Mouse (Mus musculus) liver, embryonic 11.5 days (tissue): ENCODE results near the gene Scfd2. TPM values are rescaled to one million over a fixed set of nuclear protein-coding genes. Genes with fewer than 3 reads are reported as not detected.
A peak's percentile ranks its signal among the peaks of the same experiment; 100 is the strongest.

Experiments
- ATAC-seq: fragments of 200-750 bp; cut with Nextera tagmentation; replicated peaks from 2 replicates; pipeline ENCODE4 v1.8.0; 2017; ENCODE audit warnings: moderate number of reproducible peaks, mild to moderate bottlenecking, moderate TSS enrichment, moderate library complexity; ENCODE audit not compliant: low FRiP score
- DNase-seq: peaks from one replicate; pipeline ENCODE4 v3.0.0-alpha.2; 2017; ENCODE audit warnings: low spot score
- H3K27ac ChIP-seq: fragments of 300-500 bp; sonication (generic); 2 replicates; pipeline ENCODE4 v1.5.1; 2014; ENCODE audit warnings: mild to moderate bottlenecking, low read depth, low read length, control low read depth
- H3K27me3 ChIP-seq: fragments of 300-500 bp; sonication (generic); replicated peaks from 2 replicates; pipeline ENCODE4 v1.6.1; 2014; ENCODE audit warnings: low read length, mixed read lengths; ENCODE audit not compliant: control insufficient read depth, insufficient read depth
- H3K36me3 ChIP-seq: fragments of 300-500 bp; sonication (generic); 2 replicates; pipeline ENCODE4 v1.6.1; 2014; ENCODE audit warnings: mild to moderate bottlenecking, low read length, moderate library complexity, mixed read lengths; ENCODE audit not compliant: control insufficient read depth, insufficient read depth
- H3K4me1 ChIP-seq: fragments of 300-500 bp; sonication (generic); replicated peaks from 2 replicates; pipeline ENCODE4 v1.6.1; 2014; ENCODE audit warnings: low read length, mixed read lengths; ENCODE audit not compliant: control insufficient read depth, insufficient read depth
- H3K4me2 ChIP-seq: fragments of 300-500 bp; sonication (generic); 2 replicates; pipeline ENCODE4 v1.6.1; 2014; ENCODE audit warnings: mild to moderate bottlenecking, control low read depth, moderate library complexity
- H3K4me3 ChIP-seq: fragments of 300-500 bp; sonication (generic); 2 replicates; pipeline ENCODE4 v1.5.1; 2014; ENCODE audit warnings: low read depth, low read length, control low read depth
- H3K9ac ChIP-seq: fragments of 300-500 bp; sonication (generic); 2 replicates; pipeline ENCODE4 v1.6.1; 2014; ENCODE audit warnings: low read depth, low read length, control low read depth
- H3K9me3 ChIP-seq: fragments of 300-500 bp; sonication (generic); 2 replicates; pipeline ENCODE4 v1.6.1; 2016; ENCODE audit warnings: low read length, inconsistent platforms, mixed read lengths; ENCODE audit not compliant: control insufficient read depth
- WGBS: fragments of 180-500 bp; shearing (Covaris S2); extraction: QIAGEN DNeasy Blood & Tissue Kit; methylation state at CpG from one replicate; pipeline ENCODE4 v1.1.7; 2014; 5-methylcytosine and 5-hydroxymethylcytosine counted together
- polyA plus RNA-seq: library from polyadenylated mRNA; unstranded; fragments of >200 nt; fragmentation: Nextera tagmentation; extraction: Ambion mirVana; gene quantifications from 2 replicates; pipeline ENCODE4 v1.2.1, GENCODE M21; 2014

The Scfd2 gene
- polyA plus RNA-seq, 1 experiment from 2014 or later, result 20.7 TPM

DNA sequence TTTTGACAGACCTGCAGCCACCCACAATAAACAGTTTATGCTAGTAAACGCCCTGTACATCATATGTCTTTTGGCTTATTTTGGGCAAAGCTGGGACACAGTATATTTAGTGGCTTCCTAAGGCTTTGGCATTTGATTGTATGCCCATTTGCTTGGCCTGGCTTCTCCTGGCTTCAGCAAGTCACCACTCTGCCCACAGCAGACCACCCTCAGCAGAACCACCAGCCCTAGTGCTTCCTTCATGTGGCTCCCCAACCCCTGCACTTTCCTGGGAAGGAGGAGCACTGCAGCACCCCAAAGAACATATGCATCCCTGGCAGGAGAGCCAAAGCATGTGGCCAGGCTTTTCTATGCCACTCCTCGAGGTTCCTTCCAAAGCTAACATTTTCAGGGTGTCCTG is 188.5 kb downstream of the Scfd2 start:
- no peaks in the 10 kb centered on the region for H3K27me3 ChIP-seq
- H3K4me1 ChIP-seq, result no peaks in the 10 kb centered on the region
- no peak overlapping the region for H3K4me2 ChIP-seq
- 64% methylated on average over 2 of the region's 2 CpGs for WGBS
- H3K27ac ChIP-seq, result no peak overlapping the region
- no peaks in the 10 kb centered on the region for H3K36me3 ChIP-seq
- H3K9ac ChIP-seq, result no peak overlapping the region
- no peaks in the 10 kb centered on the region for H3K9me3 ChIP-seq
- no peak overlapping the region for H3K4me3 ChIP-seq
- DNase-seq, result no peak
- no peak for ATAC-seq

DNA sequence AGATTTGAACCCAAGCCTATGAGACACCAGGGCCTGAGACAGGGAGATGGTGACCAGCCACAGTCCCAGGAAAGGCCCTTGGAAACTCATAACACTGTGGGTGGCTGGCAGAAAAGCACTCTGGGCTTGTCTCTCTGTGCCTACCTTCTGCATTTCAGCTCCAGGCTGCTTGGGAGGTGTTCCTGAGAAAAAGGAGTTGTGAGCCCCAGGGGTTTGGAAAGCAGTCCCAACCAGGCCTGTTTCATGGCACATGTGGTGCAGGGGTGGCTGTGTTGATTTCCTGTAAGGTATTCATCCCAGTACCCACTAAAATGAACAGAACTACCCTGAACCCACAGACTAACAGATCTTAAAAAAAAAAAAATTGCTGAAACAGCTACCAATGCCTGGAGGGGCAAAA is 189.0 kb downstream of the Scfd2 start:
- Histone ChIP-seq H3K27me3 (no peaks in the 10 kb centered on the region), H3K9ac (no peak overlapping the region), H3K36me3 (no peaks in the 10 kb centered on the region), H3K9me3 (no peaks in the 10 kb centered on the region), H3K4me2 (no peak overlapping the region), H3K27ac (no peak overlapping the region), H3K4me3 (no peak overlapping the region), H3K4me1 (no peaks in the 10 kb centered on the region)
- ATAC-seq (no peak), DNase-seq (no peak)

DNA sequence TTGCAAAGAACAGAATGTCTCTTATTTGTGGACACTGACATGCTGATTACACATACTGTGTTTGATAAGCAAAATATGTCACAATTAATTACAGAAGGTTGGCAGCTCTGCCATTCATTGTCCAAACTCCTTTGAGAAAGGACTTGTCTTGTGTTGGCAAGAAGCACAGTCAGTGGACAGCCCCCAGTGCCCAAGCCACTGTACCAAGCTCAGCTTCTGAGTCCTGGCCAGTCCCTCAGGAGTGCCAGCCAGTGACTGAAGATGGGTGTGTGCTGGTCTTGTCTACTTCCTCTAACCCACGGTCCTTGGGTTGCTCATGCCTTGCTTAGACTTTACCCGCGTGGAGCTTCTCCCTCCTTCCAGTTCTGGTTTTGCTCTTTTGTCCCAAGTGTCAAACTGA is 194.1 kb downstream of the Scfd2 start:
- Histone ChIP-seq H3K9ac (no peak overlapping the region), H3K4me1 (no peaks in the 10 kb centered on the region), H3K4me3 (no peak overlapping the region), H3K9me3 (no peaks in the 10 kb centered on the region), H3K36me3 (no peaks in the 10 kb centered on the region), H3K27ac (no peak overlapping the region), H3K4me2 (no peak overlapping the region), H3K27me3 (no peaks in the 10 kb centered on the region)
- WGBS, result 78% methylated on average over 3 of the region's 3 CpGs
- ATAC-seq (no peak), DNase-seq (no peak)

- WGBS, result 85% methylated on average over 12 of the region's 12 CpGs
- Histone ChIP-seq H3K4me1 (no peaks in the 10 kb centered on the region), H3K4me3 (no peak overlapping the region), H3K9ac (no peak overlapping the region), H3K9me3 (no peaks in the 10 kb centered on the region), H3K4me2 (no peak overlapping the region), H3K27me3 (no peaks in the 10 kb centered on the region), H3K27ac (no peak overlapping the region), H3K36me3 (no peaks in the 10 kb centered on the region)
- no peak for ATAC-seq
- DNase-seq, result no peak
Measured at GRCm38 (mm10) chr5:74336780-74337179, 194.8 kb downstream of the Scfd2 start.

DNA sequence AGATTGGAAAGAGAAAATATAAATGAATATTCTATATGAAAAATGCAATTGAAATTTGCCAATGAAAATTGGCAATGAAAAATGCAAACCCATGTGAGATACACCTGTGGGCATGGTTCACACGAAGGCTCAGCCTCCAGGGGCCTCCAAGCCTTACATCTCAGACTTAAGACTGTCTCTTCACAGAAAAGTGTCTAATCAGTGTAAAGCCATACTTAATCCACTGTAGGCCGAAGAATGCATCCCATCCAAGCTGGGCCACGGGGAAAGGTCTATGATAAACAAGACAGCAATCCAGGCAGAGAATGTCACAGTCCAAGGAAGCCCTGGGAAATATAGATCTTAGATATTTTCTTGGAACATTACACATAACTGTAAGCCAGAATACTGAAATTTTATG is 198.3 kb downstream of the Scfd2 start:
- Histone ChIP-seq H3K4me3 (no peak overlapping the region), H3K9me3 (no peaks in the 10 kb centered on the region), H3K27me3 (no peaks in the 10 kb centered on the region), H3K27ac (no peak overlapping the region), H3K4me2 (no peak overlapping the region), H3K9ac (no peak overlapping the region), H3K36me3 (no peaks in the 10 kb centered on the region), H3K4me1 (no peaks in the 10 kb centered on the region; the same call in 1 of the 2 replicates)
- no peak for DNase-seq
- ATAC-seq, result no peak
- 71% methylated on average over 3 of the region's 3 CpGs for WGBS

- Histone ChIP-seq H3K4me3 (no peak overlapping the region), H3K9me3 (no peaks in the 10 kb centered on the region), H3K36me3 (no peaks in the 10 kb centered on the region), H3K4me1 (no peaks in the 10 kb centered on the region; the same call in 1 of the 2 replicates), H3K27ac (no peak overlapping the region), H3K9ac (no peak overlapping the region), H3K27me3 (no peaks in the 10 kb centered on the region), H3K4me2 (no peak overlapping the region)
- WGBS, result 85% methylated on average over 6 of the region's 6 CpGs
- ATAC-seq, result no peak
- DNase-seq, result no peak
Measured at GRCm38 (mm10) chr5:74326228-74326627, 205.3 kb downstream of the Scfd2 start.

- Histone ChIP-seq H3K4me1 (peaks cover 16% of the 10 kb centered on the region), H3K9ac (no peak overlapping the region), H3K4me2 (no peak overlapping the region), H3K4me3 (no peak overlapping the region), H3K36me3 (no peaks in the 10 kb centered on the region), H3K27me3 (no peaks in the 10 kb centered on the region), H3K27ac (no peak overlapping the region), H3K9me3 (no peaks in the 10 kb centered on the region)
- DNase-seq (no peak), ATAC-seq (no peak)
- 74% methylated on average over 10 of the region's 10 CpGs for WGBS
Measured at GRCm38 (mm10) chr5:74321010-74321746, 210.4 kb downstream of the Scfd2 start.

- H3K4me1 ChIP-seq, result peaks cover 17% of the 10 kb centered on the region
- DNase-seq, result no peak
Measured at GRCm38 (mm10) chr5:74319551-74319950, 212.0 kb downstream of the Scfd2 start.

GRCm38 (mm10) chr5:74317174-74317573 is 214.4 kb downstream of the Scfd2 start:
- peak overlapping the region; percentile 64 for H3K27ac ChIP-seq
- ATAC-seq, result peak; percentile 97
- no peak overlapping the region for H3K9ac ChIP-seq
- peak overlapping the region; percentile 34 for H3K4me2 ChIP-seq
- DNase-seq, result no peak
- peaks cover 17% of the 10 kb centered on the region for H3K4me1 ChIP-seq
- no peaks in the 10 kb centered on the region for H3K36me3 ChIP-seq
- H3K9me3 ChIP-seq, result no peaks in the 10 kb centered on the region
- H3K4me3 ChIP-seq, result no peak overlapping the region
- H3K27me3 ChIP-seq, result no peaks in the 10 kb centered on the region
- WGBS, result 76% methylated on average over 3 of the region's 3 CpGs

More at GRCm38 (mm10) chr5:74319551-74319950, 212.0 kb downstream of the Scfd2 start:
- H3K4me3 ChIP-seq, result no peak overlapping the region
- no peak overlapping the region for H3K9ac ChIP-seq
- no peaks in the 10 kb centered on the region for H3K9me3 ChIP-seq
- no peak overlapping the region for H3K27ac ChIP-seq
- WGBS, result 64% methylated on average over 2 of the region's 2 CpGs
- ATAC-seq, result peak; percentile 47; the same call in 1 of the 2 replicates
- no peaks in the 10 kb centered on the region for H3K27me3 ChIP-seq
- H3K4me2 ChIP-seq, result no peak overlapping the region
- no peaks in the 10 kb centered on the region for H3K36me3 ChIP-seq
